Mouse (Mus musculus) liver, embryonic 14.5 days (tissue): ENCODE measurements around the gene Itgax. TPM values are rescaled to one million over a fixed set of nuclear protein-coding genes. Genes with fewer than 3 reads are reported as not detected.

ENCODE experiments used
- ATAC-seq: fragments of 200-750 bp; cut with Nextera tagmentation; 2 replicates; pipeline ENCODE4 v1.8.0; 2017; ENCODE audit warnings: moderate number of reproducible peaks, mild to moderate bottlenecking, moderate library complexity; ENCODE audit not compliant: insufficient read depth
- DNase-seq, 3 experiments: peaks; one replicate each; pipeline ENCODE4 v3.0.0-alpha.2; 2012 to 2013; ENCODE audit warnings: low read depth in 3 of 3, low spot score in 3 of 3
- H3K27ac ChIP-seq: fragments of 300-500 bp; sonication (generic); 2 replicates; pipeline ENCODE4 v1.5.1; 2014; ENCODE audit warnings: moderate library complexity, mild to moderate bottlenecking, control low read depth, inconsistent platforms
- H3K27me3 ChIP-seq: fragments of 300-500 bp; sonication (generic); 2 replicates; pipeline ENCODE4 v1.6.1; 2014; ENCODE audit warnings: mild to moderate bottlenecking, low read length, moderate library complexity; ENCODE audit not compliant: control insufficient read depth, insufficient read depth
- H3K36me3 ChIP-seq: fragments of 300-500 bp; sonication (generic); replicated peaks from 2 replicates; pipeline ENCODE4 v1.6.1; 2014; ENCODE audit warnings: low read depth; ENCODE audit not compliant: control insufficient read depth, insufficient read depth
- H3K4me1 ChIP-seq, 2 experiments: fragments of 200-500 bp in 1 of 2; fragments of 300-500 bp in 1 of 2; sonication (generic) in 1 of 2; replicated peaks; 2 replicates each; pipeline ENCODE4 v1.6.1; 2012 to 2014; ENCODE audit warnings: antibody characterized with exemption in 1 of 2, inconsistent platforms in 1 of 2, low read length in 1 of 2; ENCODE audit not compliant: control insufficient read depth in 2 of 2, insufficient read depth in 2 of 2
- H3K4me2 ChIP-seq: fragments of 300-500 bp; sonication (generic); 2 replicates; pipeline ENCODE4 v1.6.1; 2014; ENCODE audit warnings: low read depth, mild to moderate bottlenecking, control low read depth, moderate library complexity
- H3K4me3 ChIP-seq, 2 experiments: fragments of 200-500 bp in 1 of 2; fragments of 300-500 bp in 1 of 2; sonication (generic) in 1 of 2; 2 replicates each; pipeline ENCODE4 v1.5.1; 2012 to 2014; ENCODE audit warnings: low read depth in 2 of 2, low read length in 2 of 2, mild to moderate bottlenecking in 2 of 2, control low read depth in 1 of 2, inconsistent platforms in 1 of 2, moderate library complexity in 1 of 2; ENCODE audit not compliant: insufficient read depth in 1 of 2
- H3K9ac ChIP-seq: fragments of 300-500 bp; sonication (generic); replicated peaks from 2 replicates; pipeline ENCODE4 v1.6.1; 2014; ENCODE audit warnings: mild to moderate bottlenecking, control low read depth, moderate library complexity
- H3K9me3 ChIP-seq: fragments of 300-500 bp; sonication (generic); 2 replicates; pipeline ENCODE4 v1.6.1; 2016; ENCODE audit warnings: low read length, mixed read lengths; ENCODE audit not compliant: control insufficient read depth
- CTCF ChIP-seq: IDR thresholded peaks from 2 replicates; pipeline ENCODE4 v1.5.1; 2016; ENCODE audit warnings: antibody characterized with exemption, low read depth, control low read depth
- EP300 ChIP-seq: IDR thresholded peaks from 2 replicates; pipeline ENCODE4 v1.6.1; 2016; ENCODE audit warnings: antibody characterized with exemption, low read depth
- WGBS: fragments of 180-500 bp; shearing (Covaris S2); extraction: QIAGEN DNeasy Blood & Tissue Kit; methylation state at CpG from one replicate; pipeline ENCODE4 v1.1.7; 2014; ENCODE audit not compliant: insufficient replicate concordance; 5-methylcytosine and 5-hydroxymethylcytosine counted together
- polyA plus RNA-seq, 2 experiments: library from polyadenylated mRNA; depleted of rRNA in 1 of 2; stranded (reverse) in 1 of 2; unstranded in 1 of 2; fragments of >200 nt; fragmentation: Nextera tagmentation in 1 of 2; extraction: Ambion mirVana in 1 of 2; gene quantifications; 2 replicates each; pipeline versions ENCODE4 v1.2.1 to v1.2.3; 2012 to 2014

The Itgax gene
- polyA plus RNA-seq, 2 experiments: 0.09 to 0.10 TPM

- WGBS: 63% methylated on average over 4 of the region's 4 CpGs
- no peak overlapping the region for H3K4me2 ChIP-seq
- no peaks in the 10 kb centered on the region for H3K27me3 ChIP-seq
- no peak overlapping the region for H3K9ac ChIP-seq
- DNase-seq (no peak), ATAC-seq (no peak)
- H3K27ac ChIP-seq: no peak overlapping the region
- no peaks in the 10 kb centered on the region for H3K9me3 ChIP-seq
- H3K4me3 ChIP-seq: no peak overlapping the region
- TF ChIP-seq CTCF (no peak), EP300 (no peak)
- no peaks in the 10 kb centered on the region for H3K36me3 ChIP-seq
- no peaks in the 10 kb centered on the region for H3K4me1 ChIP-seq
Measured at GRCm38 (mm10) chr7:128164001-128164400, 34.7 kb downstream of the Itgax start.

- no peaks in the 10 kb centered on the region for H3K4me1 ChIP-seq
- no peak overlapping the region for H3K9ac ChIP-seq
- WGBS: 75% methylated on average over 7 of the region's 7 CpGs
- DNase-seq: no peak
- no peak overlapping the region for H3K4me3 ChIP-seq
- TF ChIP-seq CTCF (no peak), EP300 (no peak)
- no peaks in the 10 kb centered on the region for H3K27me3 ChIP-seq
- no peaks in the 10 kb centered on the region for H3K36me3 ChIP-seq
- H3K27ac ChIP-seq: no peak overlapping the region
- ATAC-seq: no peak
- H3K9me3 ChIP-seq: no peaks in the 10 kb centered on the region
- no peak overlapping the region for H3K4me2 ChIP-seq
Measured at GRCm38 (mm10) chr7:128166391-128166790, 37.0 kb downstream of the Itgax start.

- H3K9ac ChIP-seq: no peak overlapping the region
- no peaks in the 10 kb centered on the region for H3K9me3 ChIP-seq
- H3K27me3 ChIP-seq: no peaks in the 10 kb centered on the region
- no peak overlapping the region for H3K4me2 ChIP-seq
- H3K4me3 ChIP-seq: no peak overlapping the region
- DNase-seq (no peak), ATAC-seq (no peak)
- no peaks in the 10 kb centered on the region for H3K4me1 ChIP-seq
- no peak overlapping the region for H3K27ac ChIP-seq
- 61% methylated on average over 3 of the region's 3 CpGs for WGBS
- TF ChIP-seq EP300 (no peak), CTCF (no peak)
- H3K36me3 ChIP-seq: no peaks in the 10 kb centered on the region
Measured at GRCm38 (mm10) chr7:128169996-128170395, 40.6 kb downstream of the Itgax start.

GRCm38 (mm10) chr7:128178385-128178784 is 49.0 kb downstream of the Itgax start:
- WGBS: 19% methylated on average over 2 of the region's 2 CpGs
- Histone ChIP-seq H3K9ac (no peak overlapping the region), H3K4me1 (no peaks in the 10 kb centered on the region), H3K9me3 (no peaks in the 10 kb centered on the region), H3K4me3 (no peak overlapping the region), H3K27me3 (no peaks in the 10 kb centered on the region), H3K27ac (no peak overlapping the region), H3K36me3 (no peaks in the 10 kb centered on the region), H3K4me2 (no peak overlapping the region)
- DNase-seq (no peak), ATAC-seq (no peak)
- no peak for TF ChIP-seq EP300
- no peak for TF ChIP-seq CTCF

GRCm38 (mm10) chr7:128180126-128180525 is 50.8 kb downstream of the Itgax start:
- Histone ChIP-seq H3K4me3 (no peak overlapping the region), H3K27me3 (no peaks in the 10 kb centered on the region), H3K4me1 (no peaks in the 10 kb centered on the region), H3K36me3 (no peaks in the 10 kb centered on the region), H3K27ac (no peak overlapping the region), H3K9me3 (no peaks in the 10 kb centered on the region), H3K4me2 (no peak overlapping the region), H3K9ac (no peak overlapping the region)
- no peak for TF ChIP-seq EP300
- TF ChIP-seq CTCF: no peak
- ATAC-seq: no peak
- DNase-seq: no peak
- 30% methylated on average over 7 of the region's 7 CpGs for WGBS
